Mouse (Mus musculus) myocyte (in vitro differentiated cells): Measurements from ENCODE around the gene Tex47. TPM values are rescaled to one million over a fixed set of nuclear protein-coding genes. Genes with fewer than 3 reads are reported as not detected.

Experiments used
- H3K27me3 ChIP-seq: one replicate; pipeline ENCODE4 v1.6.1; 2011; ENCODE audit not compliant: control insufficient read depth, insufficient read depth, insufficient read length
- H3K36me3 ChIP-seq: one replicate; pipeline ENCODE4 v1.6.1; 2011; ENCODE audit not compliant: control insufficient read depth, insufficient read depth
- H3K4me2 ChIP-seq: one replicate; pipeline ENCODE4 v1.6.1; 2011; ENCODE audit warnings: low read depth, control low read depth
- H3K4me3 ChIP-seq: one replicate; pipeline ENCODE4 v1.5.1; 2011; ENCODE audit warnings: mild to moderate bottlenecking, control low read depth, moderate library complexity
- H3K79me2 ChIP-seq: one replicate; pipeline ENCODE4 v1.6.1; 2011; ENCODE audit not compliant: control insufficient read depth, insufficient read depth
- H3ac ChIP-seq: one replicate; pipeline ENCODE4 v1.6.1; 2011; ENCODE audit not compliant: control insufficient read depth, insufficient read length
- CEBPB ChIP-seq: IDR thresholded peaks from 2 replicates; pipeline ENCODE4 v1.6.1; 2011; ENCODE audit warnings: mild to moderate bottlenecking, moderate library complexity; ENCODE audit not compliant: poor library complexity, insufficient read depth, severe bottlenecking
- E2F4 ChIP-seq: IDR thresholded peaks from one replicate; pipeline ENCODE4 v1.6.1; 2011; ENCODE audit warnings: mild to moderate bottlenecking, control low read depth, moderate library complexity; ENCODE audit not compliant: insufficient read depth
- MAX ChIP-seq: IDR thresholded peaks from one replicate; pipeline ENCODE4 v1.6.1; 2011; ENCODE audit warnings: low read depth, mild to moderate bottlenecking, control low read depth
- MYOD1 ChIP-seq, 3 experiments: IDR thresholded peaks; one replicate each; pipeline ENCODE4 v1.6.1; 2011; ENCODE audit warnings: control low read depth in 2 of 3, low read depth in 2 of 3, mild to moderate bottlenecking in 2 of 3, moderate library complexity in 1 of 3; ENCODE audit not compliant: insufficient read length in 2 of 3, control insufficient read depth in 1 of 3
- MYOG ChIP-seq, 3 experiments: IDR thresholded peaks; one replicate each; pipeline ENCODE4 v1.6.1; 2011; ENCODE audit warnings: control low read depth in 2 of 3, low read depth in 2 of 3, mild to moderate bottlenecking in 2 of 3; ENCODE audit not compliant: insufficient read length in 2 of 3, control insufficient read depth in 1 of 3, insufficient read depth in 1 of 3
- POLR2A ChIP-seq: IDR thresholded peaks from one replicate; pipeline ENCODE4 v1.6.1; 2011; ENCODE audit warnings: low read depth, mild to moderate bottlenecking, control low read depth, moderate library complexity; ENCODE audit not compliant: insufficient read length
- POLR2AphosphoS2 ChIP-seq: IDR thresholded peaks from one replicate; pipeline ENCODE4 v1.6.1; 2011; ENCODE audit warnings: low read depth, control low read depth; ENCODE audit not compliant: insufficient read length
- REST ChIP-seq: IDR thresholded peaks from one replicate; pipeline ENCODE4 v1.6.1; 2011; ENCODE audit warnings: mild to moderate bottlenecking, control low read depth, moderate library complexity; ENCODE audit not compliant: insufficient read depth, insufficient read length
- SRF ChIP-seq: IDR thresholded peaks from one replicate; pipeline ENCODE4 v1.6.1; 2011; ENCODE audit warnings: low read depth; ENCODE audit not compliant: control insufficient read depth, insufficient read length
- TCF12 ChIP-seq: IDR thresholded peaks from one replicate; pipeline ENCODE4 v1.6.1; 2011; ENCODE audit warnings: mild to moderate bottlenecking, control low read depth; ENCODE audit not compliant: poor library complexity, insufficient read depth, severe bottlenecking
- TCF3 ChIP-seq: IDR thresholded peaks from one replicate; pipeline ENCODE4 v1.6.1; 2011; ENCODE audit warnings: low read depth, control low read depth; ENCODE audit not compliant: insufficient read length
- USF1 ChIP-seq: IDR thresholded peaks from one replicate; pipeline ENCODE4 v1.6.1; 2011; ENCODE audit warnings: low read depth, mild to moderate bottlenecking, control low read depth, moderate library complexity
- polyA plus RNA-seq: library from polyadenylated mRNA; unstranded; fragments of >200 nt; fragmentation: generic; extraction: Trizol; gene quantifications from one replicate; pipeline ENCODE4 v1.2.1, GENCODE M21; 2012; ENCODE audit warnings: missing spikeins

Gene Tex47
- polyA plus RNA-seq, 1 experiment = not detected

GRCm38 (mm10) chr5:7325594-7325993 is 21.7 kb downstream of the Tex47 start:
- H3K27me3 ChIP-seq = no peaks in the 10 kb centered on the region
- no peaks in the 10 kb centered on the region for H3K79me2 ChIP-seq
- H3K36me3 ChIP-seq = no peaks in the 10 kb centered on the region
- no peak overlapping the region for H3K4me2 ChIP-seq
- H3K4me3 ChIP-seq = no peak overlapping the region
- no peak for TF ChIP-seq TCF12
- no peak for TF ChIP-seq SRF
- no peak for TF ChIP-seq POLR2AphosphoS2
- no peak for TF ChIP-seq TCF3
- no peak for TF ChIP-seq USF1
- TF ChIP-seq POLR2A = no peak
- TF ChIP-seq REST = no peak
- no peak for TF ChIP-seq MYOG (IDR thresholded peaks at IDR 0.05; ENCODE audit: control insufficient read depth in 1 of 3, insufficient read depth in 1 of 3, insufficient read length in 2 of 3, low read depth in 2 of 3)
- no peak for TF ChIP-seq CEBPB
- TF ChIP-seq MAX = no peak
- no peak for TF ChIP-seq E2F4
- no peak for TF ChIP-seq MYOD1 (IDR thresholded peaks at IDR 0.05; ENCODE audit: control insufficient read depth in 1 of 3, insufficient read length in 2 of 3, low read depth in 2 of 3)
- H3ac ChIP-seq = no peak overlapping the region

DNA sequence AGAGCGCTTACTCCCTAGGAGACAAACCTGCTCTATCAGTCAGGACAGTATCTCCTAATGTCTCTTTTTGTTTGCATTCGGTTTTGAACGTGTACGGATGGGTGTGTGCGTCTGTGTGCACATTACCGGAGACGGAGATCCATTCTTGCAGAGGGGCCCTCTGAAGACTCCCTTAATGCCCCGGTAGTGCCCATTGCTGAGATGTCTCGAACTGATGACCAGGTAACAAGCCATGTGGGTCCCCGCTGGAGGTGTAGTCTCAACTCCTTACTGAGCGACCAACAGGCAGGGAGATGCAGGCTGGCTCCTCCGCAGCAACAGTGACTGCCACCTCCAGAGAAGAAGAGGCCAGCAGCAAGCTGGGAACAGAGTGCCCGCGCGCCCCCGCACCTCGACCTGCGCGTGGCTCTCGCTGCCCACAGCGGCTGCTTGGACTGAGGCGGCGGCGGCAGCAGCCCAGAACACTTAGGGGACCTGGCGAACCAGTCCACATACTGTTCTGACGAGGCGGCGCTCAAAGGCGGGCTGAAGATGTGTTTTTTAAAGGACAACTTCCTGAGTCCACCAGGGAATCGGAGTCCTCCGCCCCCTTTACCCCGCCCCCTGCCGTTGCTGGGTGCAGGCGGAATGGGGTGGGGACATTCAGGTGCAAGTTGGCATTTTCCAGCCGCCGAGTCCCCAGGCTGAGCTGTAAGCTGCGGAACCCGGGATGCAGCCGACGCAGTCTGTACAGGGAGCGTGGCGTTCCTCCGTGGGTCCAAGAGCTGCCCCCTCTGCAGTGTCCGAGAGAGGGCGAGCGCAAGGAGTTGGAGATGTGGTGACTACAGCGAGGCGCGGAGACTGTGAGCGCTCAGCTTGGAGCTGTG is 40.5 kb downstream of the Tex47 start, which contains the start of gene Zfp804b:
Zfp804b (minus strand) TSS at position 612 of the 866 bp plus-strand sequence.
- Histone ChIP-seq H3K4me3 (no peak within 1 kb of the TSS), H3K79me2 (no peaks in the 10 kb centered on the region), H3K36me3 (no peaks in the 10 kb centered on the region), H3K4me2 (no peak within 1 kb of the TSS), H3K27me3 (no peaks in the 10 kb centered on the region), H3ac (no peak within 1 kb of the TSS)
- TF ChIP-seq USF1 (no peak), TCF3 (no peak), POLR2AphosphoS2 (no peak)

GRCm38 (mm10) chr5:7345011-7345389 is 41.1 kb downstream of the Tex47 start:
- no peak for TF ChIP-seq MYOG (IDR thresholded peaks at IDR 0.05; ENCODE audit: control insufficient read depth in 1 of 3, insufficient read depth in 1 of 3, insufficient read length in 2 of 3, low read depth in 2 of 3)
- no peak for TF ChIP-seq MAX
- TF ChIP-seq USF1 = no peak
- TF ChIP-seq SRF = no peak
- no peak for TF ChIP-seq POLR2A
- no peak for TF ChIP-seq MYOD1 (IDR thresholded peaks at IDR 0.05; ENCODE audit: control insufficient read depth in 1 of 3, insufficient read length in 2 of 3, low read depth in 2 of 3)
- no peak for TF ChIP-seq E2F4
- no peak for TF ChIP-seq TCF3
- TF ChIP-seq TCF12 = no peak
- TF ChIP-seq POLR2AphosphoS2 = no peak
- H3K27me3 ChIP-seq = no peaks in the 10 kb centered on the region
- H3K79me2 ChIP-seq = no peaks in the 10 kb centered on the region
- H3K4me2 ChIP-seq = no peak overlapping the region
- H3K36me3 ChIP-seq = no peaks in the 10 kb centered on the region
- no peak overlapping the region for H3K4me3 ChIP-seq
- H3ac ChIP-seq = no peak overlapping the region

Other genes with a start within 250 kb of the Tex47 start
- gene Zfp804b, start 40.6 kb downstream of the Tex47 start, polyA plus RNA-seq = not detected